Mouse (Mus musculus) lung, postnatal 0 days (tissue): ENCODE results near the gene Tulp4.

Experiments used
- CTCF ChIP-seq: IDR thresholded peaks from 2 replicates; pipeline ENCODE4 v1.5.1; 2016; ENCODE audit warnings: antibody characterized with exemption, mild to moderate bottlenecking
- EP300 ChIP-seq: IDR thresholded peaks from 2 replicates; pipeline ENCODE4 v1.6.1; 2016; ENCODE audit warnings: antibody characterized with exemption, mild to moderate bottlenecking, control low read depth

GRCm38 (mm10) chr17:6179389-6179788, 73.2 kb downstream of the Tulp4 start:
- TF ChIP-seq EP300 (no peak), CTCF (no peak)
